In the genomic region with DNA sequence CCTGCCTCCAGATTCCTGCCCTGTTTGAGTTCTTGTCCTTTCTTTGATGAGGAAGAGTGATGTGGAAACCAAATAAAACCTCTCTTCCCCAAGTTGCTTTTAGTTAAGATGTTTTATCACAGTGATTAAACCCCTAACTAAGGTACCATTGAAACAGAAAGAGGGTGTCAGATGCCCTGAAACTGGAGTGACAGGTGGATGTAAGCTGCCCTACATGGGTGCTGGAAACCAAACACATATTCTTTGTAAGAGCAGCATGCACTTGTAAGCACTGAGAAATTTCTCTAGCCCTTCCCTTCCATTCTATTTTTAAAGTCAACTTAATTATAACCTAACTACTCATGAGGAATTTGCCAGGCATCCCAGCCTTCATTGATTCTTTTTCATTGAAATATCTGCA, we compare ENCODE assay signal across 22 mouse cellular contexts.
"Had no signal": no experiment of that assay in that cellular context is flagged by ENCODE, and none has a peak within 500 bp of the region (broad histone marks: within the 10 kb centered on the region; RNA-seq: fewer than 3 reads in every experiment).

No protein-coding gene starts in this region.

- H3K27ac ChIP-seq: left cerebral cortex, adult 2 months; limb, embryonic 10.5 days; limb, embryonic 12.5 days; limb, embryonic 13.5 days; limb, embryonic 15.5 days; liver, embryonic 12.5 days; liver, embryonic 13.5 days; liver, embryonic 14.5 days; liver, embryonic 15.5 days; lung, embryonic 15.5 days; macrophage; midbrain, embryonic 10.5 days; midbrain, embryonic 12.5 days; midbrain, embryonic 13.5 days; midbrain, embryonic 15.5 days had no signal

- H3K4me1 ChIP-seq: limb, embryonic 10.5 days; limb, embryonic 12.5 days; limb, embryonic 13.5 days; limb, embryonic 15.5 days; liver, embryonic 12.5 days; liver, embryonic 15.5 days; lung, embryonic 15.5 days; megakaryocyte, embryonic 14.5 days; midbrain, embryonic 10.5 days; midbrain, embryonic 12.5 days; midbrain, embryonic 13.5 days; midbrain, embryonic 15.5 days had no signal

- ATAC-seq: liver, embryonic 12.5 days; liver, postnatal 0 days; lung, postnatal 0 days; midbrain, embryonic 13.5 days; midbrain, embryonic 15.5 days; midbrain, embryonic 16.5 days had no signal

- H3K9ac ChIP-seq: limb, embryonic 12.5 days; limb, embryonic 13.5 days; limb, embryonic 15.5 days; liver, embryonic 12.5 days; liver, embryonic 13.5 days; liver, embryonic 14.5 days; liver, embryonic 15.5 days; liver, postnatal 0 days; lung, embryonic 14.5 days; lung, embryonic 15.5 days; midbrain, embryonic 12.5 days; midbrain, embryonic 13.5 days; midbrain, embryonic 15.5 days had no signal

- H3K4me3 ChIP-seq: left cerebral cortex, adult 2 months; limb, embryonic 10.5 days; limb, embryonic 12.5 days; limb, embryonic 13.5 days; limb, embryonic 15.5 days; liver, embryonic 12.5 days; liver, embryonic 13.5 days; liver, embryonic 15.5 days; lung, embryonic 15.5 days; megakaryocyte, embryonic 14.5 days; midbrain, embryonic 10.5 days; midbrain, embryonic 12.5 days; midbrain, embryonic 13.5 days; midbrain, embryonic 15.5 days had no signal

- H3K4me2 ChIP-seq: limb, embryonic 12.5 days; limb, embryonic 13.5 days; limb, embryonic 15.5 days; liver, embryonic 11.5 days; liver, embryonic 12.5 days; liver, embryonic 13.5 days; liver, embryonic 15.5 days; lung, embryonic 14.5 days; lung, embryonic 15.5 days; midbrain, embryonic 11.5 days; midbrain, embryonic 12.5 days; midbrain, embryonic 13.5 days; midbrain, embryonic 15.5 days had no signal

- H3K27me3 ChIP-seq: limb, embryonic 12.5 days; limb, embryonic 15.5 days; liver, embryonic 13.5 days; liver, embryonic 15.5 days; lung, embryonic 15.5 days; midbrain, embryonic 12.5 days; midbrain, embryonic 13.5 days; midbrain, embryonic 15.5 days had no signal

- H3K9me3 ChIP-seq: limb, embryonic 10.5 days; limb, embryonic 12.5 days; limb, embryonic 13.5 days; limb, embryonic 15.5 days; liver, embryonic 12.5 days; liver, embryonic 13.5 days; liver, embryonic 15.5 days; lung, embryonic 15.5 days; midbrain, embryonic 10.5 days; midbrain, embryonic 12.5 days; midbrain, embryonic 13.5 days; midbrain, embryonic 15.5 days had no signal

- H3K36me3 ChIP-seq: limb, embryonic 10.5 days; limb, embryonic 12.5 days; limb, embryonic 13.5 days; limb, embryonic 15.5 days; liver, embryonic 12.5 days; liver, embryonic 13.5 days; liver, embryonic 15.5 days; lung, embryonic 15.5 days; midbrain, embryonic 10.5 days; midbrain, embryonic 12.5 days; midbrain, embryonic 13.5 days; midbrain, embryonic 15.5 days had no signal
